Mouse (Mus musculus): Measurements from ENCODE around the gene Naxd.
A peak's percentile ranks its signal among the peaks of the same experiment; 100 is the strongest.
"Not testable (repeated sequence)": the region's sequence is repeated elsewhere in the genome, so short reads cannot be mapped to it uniquely, and the experiment has no call there.

Gene Naxd

GRCm38 (mm10) chr8:11517366-11518055, 20.2 kb downstream of the Naxd start:
- DNase-seq: peak; percentile 60

- no peak for DNase-seq
Observed at GRCm38 (mm10) chr8:11518056-11518396, 20.7 kb downstream of the Naxd start.

GRCm38 (mm10) chr8:11518676-11519075, 21.4 kb downstream of the Naxd start:
- DNase-seq: peak; percentile 45

GRCm38 (mm10) chr8:11523331-11523730, 26.0 kb downstream of the Naxd start:
- no peak for DNase-seq

GRCm38 (mm10) chr8:11530155-11530770, 33.0 kb downstream of the Naxd start:
- no peak for DNase-seq

GRCm38 (mm10) chr8:11530849-11531248, 33.5 kb downstream of the Naxd start:
- no peak for DNase-seq

- DNase-seq: no peak
Observed at GRCm38 (mm10) chr8:11534494-11534893, 37.2 kb downstream of the Naxd start.

- no peak for DNase-seq
Observed at GRCm38 (mm10) chr8:11539049-11539448, 41.7 kb downstream of the Naxd start.

GRCm38 (mm10) chr8:11540182-11540581, 42.9 kb downstream of the Naxd start:
- no peak for DNase-seq

- no peak for DNase-seq
Observed at GRCm38 (mm10) chr8:11542031-11542430, 44.7 kb downstream of the Naxd start.

- no peak for DNase-seq
Observed at GRCm38 (mm10) chr8:11542866-11543265, 45.6 kb downstream of the Naxd start.

- peak; percentile 75 for DNase-seq
Observed at GRCm38 (mm10) chr8:11544386-11544785, 47.1 kb downstream of the Naxd start.

GRCm38 (mm10) chr8:11547063-11547462, 49.8 kb downstream of the Naxd start:
- DNase-seq: peak; percentile 37

- DNase-seq: peak; percentile 80
Observed at GRCm38 (mm10) chr8:11549706-11550105, 52.4 kb downstream of the Naxd start.

GRCm38 (mm10) chr8:11550281-11550948, 53.1 kb downstream of the Naxd start, which contains the start of gene Cars2:
TSS of gene Cars2 (minus strand) at chr8:11550783.
- DNase-seq: peak; percentile 97

- DNase-seq: not testable (repeated sequence)
Observed at GRCm38 (mm10) chr8:11551497-11551896, 54.2 kb downstream of the Naxd start.

- DNase-seq: no peak
Observed at GRCm38 (mm10) chr8:11552390-11552789, 55.1 kb downstream of the Naxd start.

- peak; percentile 96 for DNase-seq
Observed at GRCm38 (mm10) chr8:11554799-11555719, 57.8 kb downstream of the Naxd start, which contains the start of gene Ing1. TSS of gene Ing1 (plus strand) at chr8:11555571.

- peak; percentile 100 for DNase-seq
Observed at GRCm38 (mm10) chr8:11555720-11556591, 58.6 kb downstream of the Naxd start.

GRCm38 (mm10) chr8:11556691-11557423, 59.6 kb downstream of the Naxd start:
- peak; percentile 60 for DNase-seq

- no peak for DNase-seq
Observed at GRCm38 (mm10) chr8:11557424-11557767, 60.1 kb downstream of the Naxd start.

Data from lung, postnatal 10 days (tissue).